Mouse (Mus musculus): Measurements from ENCODE around the gene Wdr18. TPM values are rescaled to one million over a fixed set of nuclear protein-coding genes. Genes with fewer than 3 reads are reported as not detected.

The Wdr18 gene
- polyA plus RNA-seq, 1 experiment = 63.2 TPM

GRCm38 (mm10) chr10:80001945-80002344 is 42.0 kb downstream of the Wdr18 start:
- Histone ChIP-seq H3K27ac (ENCODE audit: insufficient read depth, low read length) (no peak overlapping the region), H3K4me1 (ENCODE audit: control insufficient read depth, insufficient read depth, low read length) (no peaks in the 10 kb centered on the region), H3K4me3 (ENCODE audit: insufficient read depth, low read length) (no peak overlapping the region)
- TF ChIP-seq CTCF (IDR thresholded peaks at IDR 0.05; ENCODE audit: extremely low read depth, insufficient read depth, low read length) = no peak
- no peak for TF ChIP-seq POLR2A (IDR thresholded peaks at IDR 0.05; ENCODE audit: extremely low read depth, insufficient read depth, low read length)

- Histone ChIP-seq H3K4me3 (ENCODE audit: insufficient read depth, low read length) (no peak overlapping the region), H3K4me1 (ENCODE audit: control insufficient read depth, insufficient read depth, low read length) (no peaks in the 10 kb centered on the region), H3K27ac (ENCODE audit: insufficient read depth, low read length) (no peak overlapping the region)
- TF ChIP-seq CTCF (IDR thresholded peaks at IDR 0.05; ENCODE audit: extremely low read depth, insufficient read depth, low read length) (no peak), POLR2A (IDR thresholded peaks at IDR 0.05; ENCODE audit: extremely low read depth, insufficient read depth, low read length) (no peak)
Observed at GRCm38 (mm10) chr10:80002829-80003228, 42.9 kb downstream of the Wdr18 start.

GRCm38 (mm10) chr10:80003374-80004232 is 43.7 kb downstream of the Wdr18 start:
- TF ChIP-seq POLR2A (IDR thresholded peaks at IDR 0.05; ENCODE audit: extremely low read depth, insufficient read depth, low read length) (no peak), CTCF (IDR thresholded peaks at IDR 0.05; ENCODE audit: extremely low read depth, insufficient read depth, low read length) (no peak)
- Histone ChIP-seq H3K4me1 (ENCODE audit: control insufficient read depth, insufficient read depth, low read length) (no peaks in the 10 kb centered on the region), H3K27ac (ENCODE audit: insufficient read depth, low read length) (no peak overlapping the region), H3K4me3 (ENCODE audit: insufficient read depth, low read length) (no peak overlapping the region)

GRCm38 (mm10) chr10:80004233-80004705 is 44.3 kb downstream of the Wdr18 start:
- no peak for TF ChIP-seq POLR2A (IDR thresholded peaks at IDR 0.05; ENCODE audit: extremely low read depth, insufficient read depth, low read length)
- no peak for TF ChIP-seq CTCF (IDR thresholded peaks at IDR 0.05; ENCODE audit: extremely low read depth, insufficient read depth, low read length)
- Histone ChIP-seq H3K4me1 (ENCODE audit: control insufficient read depth, insufficient read depth, low read length) (no peaks in the 10 kb centered on the region), H3K4me3 (ENCODE audit: insufficient read depth, low read length) (no peak overlapping the region), H3K27ac (ENCODE audit: insufficient read depth, low read length) (no peak overlapping the region)

GRCm38 (mm10) chr10:80011740-80012139 is 51.8 kb downstream of the Wdr18 start:
- H3K4me1 ChIP-seq (ENCODE audit: control insufficient read depth, insufficient read depth, low read length) = no peaks in the 10 kb centered on the region
- no peak overlapping the region for H3K27ac ChIP-seq (ENCODE audit: insufficient read depth, low read length)
- TF ChIP-seq POLR2A (IDR thresholded peaks at IDR 0.05; ENCODE audit: extremely low read depth, insufficient read depth, low read length) (no peak), CTCF (IDR thresholded peaks at IDR 0.05; ENCODE audit: extremely low read depth, insufficient read depth, low read length) (no peak)
- no peak overlapping the region for H3K4me3 ChIP-seq (ENCODE audit: insufficient read depth, low read length)

- no peak for TF ChIP-seq CTCF (IDR thresholded peaks at IDR 0.05; ENCODE audit: extremely low read depth, insufficient read depth, low read length)
- no peak for TF ChIP-seq POLR2A (IDR thresholded peaks at IDR 0.05; ENCODE audit: extremely low read depth, insufficient read depth, low read length)
- H3K4me3 ChIP-seq (ENCODE audit: insufficient read depth, low read length) = no peak overlapping the region
- no peaks in the 10 kb centered on the region for H3K4me1 ChIP-seq (ENCODE audit: control insufficient read depth, insufficient read depth, low read length)
- H3K27ac ChIP-seq (ENCODE audit: insufficient read depth, low read length) = no peak overlapping the region
Observed at GRCm38 (mm10) chr10:80013609-80014008, 53.7 kb downstream of the Wdr18 start.

- Histone ChIP-seq H3K27ac (ENCODE audit: insufficient read depth, low read length) (no peak overlapping the region), H3K4me1 (ENCODE audit: control insufficient read depth, insufficient read depth, low read length) (no peaks in the 10 kb centered on the region)
- TF ChIP-seq CTCF (IDR thresholded peaks at IDR 0.05; ENCODE audit: extremely low read depth, insufficient read depth, low read length) = no peak
- no peak for TF ChIP-seq POLR2A (IDR thresholded peaks at IDR 0.05; ENCODE audit: extremely low read depth, insufficient read depth, low read length)
Observed at GRCm38 (mm10) chr10:80014484-80015290, 54.7 kb downstream of the Wdr18 start.

GRCm38 (mm10) chr10:80015583-80015982 is 55.6 kb downstream of the Wdr18 start:
- no peak for TF ChIP-seq POLR2A (IDR thresholded peaks at IDR 0.05; ENCODE audit: extremely low read depth, insufficient read depth, low read length)
- TF ChIP-seq CTCF (IDR thresholded peaks at IDR 0.05; ENCODE audit: extremely low read depth, insufficient read depth, low read length) = no peak
- Histone ChIP-seq H3K27ac (ENCODE audit: insufficient read depth, low read length) (no peak overlapping the region), H3K4me3 (ENCODE audit: insufficient read depth, low read length) (no peak overlapping the region), H3K4me1 (ENCODE audit: control insufficient read depth, insufficient read depth, low read length) (no peaks in the 10 kb centered on the region)

More at GRCm38 (mm10) chr10:80014484-80015290, 54.7 kb downstream of the Wdr18 start:
- H3K4me3 ChIP-seq (ENCODE audit: insufficient read depth, low read length) = no peak overlapping the region

GRCm38 (mm10) chr10:80016511-80016910 is 56.6 kb downstream of the Wdr18 start, which contains the start of gene Arhgap45:
Gene Arhgap45, plus strand, starts transcription at chr10:80016653.
- peak within 1 kb of the TSS; percentile 28; the same call in 1 of the 2 replicates for H3K4me3 ChIP-seq (ENCODE audit: insufficient read depth, low read length)
- H3K4me1 ChIP-seq (ENCODE audit: control insufficient read depth, insufficient read depth, low read length) = no peaks in the 10 kb centered on the region
- TF ChIP-seq CTCF (IDR thresholded peaks at IDR 0.05; ENCODE audit: extremely low read depth, insufficient read depth, low read length) (no peak), POLR2A (IDR thresholded peaks at IDR 0.05; ENCODE audit: extremely low read depth, insufficient read depth, low read length) (no peak)
- H3K27ac ChIP-seq (ENCODE audit: insufficient read depth, low read length) = no peak within 1 kb of the TSS

Measured in cortical plate, adult 2 months (tissue).